Mouse (Mus musculus) lung, adult 2 months (tissue): ENCODE data around the gene Evx1.

ENCODE experiments used
- CTCF ChIP-seq: fragments of 200-500 bp; IDR thresholded peaks from 2 replicates; pipeline ENCODE4 v1.5.1; 2011; ENCODE audit warnings: mild to moderate bottlenecking, low read length, control low read depth; ENCODE audit not compliant: insufficient read depth
- POLR2A ChIP-seq: fragments of 200-500 bp; IDR thresholded peaks from 2 replicates; pipeline ENCODE4 v1.6.1; 2011; ENCODE audit warnings: low read depth, mild to moderate bottlenecking, control low read depth, low read length, borderline replicate concordance; ENCODE audit errors: extremely low read depth

GRCm38 (mm10) chr6:52314304-52315100 is 1.2 kb downstream of the Evx1 start:
- TF ChIP-seq CTCF = no peak
- TF ChIP-seq POLR2A = no peak
